Mouse (Mus musculus) cerebellum, postnatal 36 days (tissue): ENCODE measurements at regions not wholly inside any gene's neighbourhood (a gene's known extent, or its start where the extent isn't known, plus 50 kb on each side); places are given as distances from the start of the nearest gene placed in this dataset.

Experiments
- DNase-seq, 2 experiments: peaks; one replicate each; pipeline ENCODE4 v3.0.0; 2021 to 2022; ENCODE audit warnings: mixed read lengths in 2 of 2

DNA sequence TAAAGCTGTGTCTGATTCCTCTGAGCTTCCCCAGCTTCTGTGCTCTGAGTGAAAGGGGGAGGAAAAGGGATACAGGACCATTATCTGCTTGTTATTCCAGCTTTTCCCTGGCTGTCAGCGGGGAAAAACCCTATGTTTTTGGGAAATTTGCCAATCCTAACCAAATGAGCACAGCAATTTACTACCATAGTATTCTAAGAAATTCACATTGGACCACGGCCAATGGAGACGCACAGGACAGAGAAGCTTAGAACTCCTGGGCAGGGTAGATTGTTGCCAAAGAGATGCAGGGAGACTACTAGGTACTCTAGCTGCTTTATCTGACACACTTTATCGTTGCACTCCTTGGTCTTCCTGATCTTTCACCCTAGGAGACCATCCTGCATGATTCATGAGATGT, 303.2 kb downstream of the Olfm3 start:
- no peak for DNase-seq

DNA sequence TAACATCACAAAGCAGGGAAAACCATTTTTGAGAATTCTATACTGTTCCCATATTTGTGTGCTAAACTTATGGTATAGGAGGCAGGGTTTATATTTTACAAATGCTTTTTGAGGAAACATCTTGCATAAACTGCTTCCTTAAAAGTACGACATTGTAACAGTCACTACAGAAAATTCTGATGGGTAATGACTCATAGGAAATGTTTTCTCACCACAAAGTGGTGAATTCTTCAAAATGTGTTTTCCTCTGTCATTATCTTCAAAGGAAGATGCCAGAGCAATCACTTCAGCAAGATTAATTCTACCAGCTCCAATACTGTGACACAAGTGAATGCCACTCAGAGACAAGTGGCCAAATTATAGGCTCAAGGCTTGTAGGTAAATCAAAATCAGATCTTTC, 308.0 kb downstream of the Olfm3 start:
- no peak for DNase-seq

DNA sequence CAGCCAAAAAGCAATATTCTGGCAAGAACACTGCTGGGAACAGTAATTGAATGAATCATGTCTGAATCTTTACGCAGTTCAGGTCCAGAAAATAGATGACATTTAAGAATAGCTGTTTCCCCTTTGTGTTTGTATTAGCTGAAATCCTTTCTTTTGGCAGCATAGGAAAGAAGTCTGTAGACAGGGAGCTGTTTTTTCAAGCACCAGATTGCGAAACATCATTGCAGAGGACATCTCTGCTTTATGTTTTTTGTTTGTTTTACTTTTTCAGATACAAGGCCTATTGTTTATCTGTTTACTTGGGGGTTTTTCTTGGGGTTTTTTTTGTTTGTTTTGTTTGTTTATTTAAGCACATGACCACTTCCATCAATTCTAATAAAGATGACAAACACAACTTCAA, 309.6 kb downstream of the Olfm3 start:
- DNase-seq = no peak

DNA sequence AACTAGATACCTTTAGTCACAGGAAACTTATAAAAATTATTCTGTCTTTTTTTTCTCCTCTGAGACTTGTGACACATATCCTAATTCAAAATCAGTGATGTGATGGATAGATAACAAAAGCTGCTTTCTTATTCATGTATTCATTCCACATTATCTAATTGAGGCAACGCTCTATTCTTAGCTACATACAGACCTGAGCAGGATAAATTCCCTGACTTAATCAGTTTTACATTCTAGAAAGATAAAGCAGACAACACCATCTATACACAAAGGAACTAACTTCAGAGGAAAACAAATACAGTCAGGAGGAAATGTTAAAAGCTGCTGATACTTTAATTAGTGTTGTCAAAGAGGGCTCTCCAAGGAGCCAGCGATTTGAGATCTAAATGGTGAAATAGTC, 336.6 kb downstream of the Olfm3 start:
- no peak for DNase-seq

DNA sequence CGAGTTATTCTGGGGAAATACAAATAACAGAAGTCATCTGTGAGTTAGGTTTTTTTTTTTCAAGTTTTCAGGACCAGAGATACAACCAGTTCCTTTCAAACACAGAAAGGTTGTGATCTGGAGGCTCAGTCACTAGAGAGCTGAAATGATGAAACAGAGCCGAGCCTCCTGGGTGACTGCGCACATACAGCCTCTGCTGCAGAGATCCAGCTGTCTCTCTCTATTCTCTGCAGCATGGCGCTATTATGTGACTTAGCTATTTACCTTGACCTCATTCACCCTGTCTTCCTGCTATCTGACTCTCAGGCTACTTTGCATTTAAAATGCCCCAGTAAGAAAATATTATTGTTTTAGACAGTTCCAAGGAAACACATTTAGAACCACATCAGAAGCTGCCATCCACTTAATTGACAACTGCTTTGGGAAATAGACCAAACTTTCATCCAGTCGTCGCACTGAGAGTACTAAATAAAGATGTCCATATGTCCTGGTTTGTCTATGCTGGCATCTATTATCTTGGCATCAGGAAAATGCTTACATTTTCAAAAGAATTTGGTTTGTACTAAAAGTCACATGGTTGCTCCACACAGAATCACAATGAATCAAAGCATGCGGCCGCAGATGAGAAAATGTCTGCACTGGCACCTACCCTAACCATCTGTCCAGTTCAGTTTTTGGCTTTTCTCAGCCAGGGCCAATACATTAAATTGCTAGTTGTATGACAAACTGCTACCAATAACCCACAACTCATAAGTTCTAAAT, 348.9 kb downstream of the Olfm3 start:
- DNase-seq = peak; percentile 5

DNA sequence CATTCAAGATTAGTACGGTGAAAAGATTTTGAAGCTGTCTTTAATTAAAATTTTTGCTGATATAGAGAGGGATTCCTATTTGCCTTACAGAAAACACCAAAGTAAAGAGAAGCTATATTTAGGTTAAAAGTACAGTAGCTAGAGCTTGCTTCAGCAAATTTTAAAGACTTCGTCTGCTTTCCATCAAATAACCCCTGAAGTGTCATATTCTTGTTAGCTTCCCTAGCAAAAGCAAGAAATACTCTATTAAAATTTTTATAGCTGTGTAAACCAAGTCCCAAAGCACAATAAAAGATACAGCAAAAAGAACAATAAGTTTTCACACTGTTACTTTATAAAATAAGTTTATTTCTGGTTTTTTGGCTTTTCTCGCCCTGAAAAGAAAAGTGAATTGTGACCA, 372.3 kb downstream of the Olfm3 start:
- DNase-seq = no peak

DNA sequence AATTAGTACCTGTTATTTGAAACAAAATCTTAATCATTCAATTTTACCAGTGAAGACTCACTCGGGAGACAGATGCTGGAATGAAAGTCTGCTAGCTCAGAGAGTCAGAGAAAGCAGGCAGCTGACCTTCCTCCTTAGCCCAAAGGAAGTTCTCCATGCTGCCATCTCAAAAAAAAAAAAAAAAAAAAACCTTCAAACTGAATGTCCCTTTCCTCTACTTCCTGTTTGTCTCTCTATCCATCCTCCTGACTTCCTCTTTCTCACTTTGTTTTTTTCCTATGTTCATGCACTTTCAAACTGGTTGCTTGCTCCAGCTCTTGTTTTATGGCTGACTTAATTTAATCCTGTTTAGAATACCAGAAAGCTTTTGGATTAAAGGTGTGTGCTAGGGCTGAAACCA, 377.4 kb downstream of the Olfm3 start:
- DNase-seq = no peak

DNA sequence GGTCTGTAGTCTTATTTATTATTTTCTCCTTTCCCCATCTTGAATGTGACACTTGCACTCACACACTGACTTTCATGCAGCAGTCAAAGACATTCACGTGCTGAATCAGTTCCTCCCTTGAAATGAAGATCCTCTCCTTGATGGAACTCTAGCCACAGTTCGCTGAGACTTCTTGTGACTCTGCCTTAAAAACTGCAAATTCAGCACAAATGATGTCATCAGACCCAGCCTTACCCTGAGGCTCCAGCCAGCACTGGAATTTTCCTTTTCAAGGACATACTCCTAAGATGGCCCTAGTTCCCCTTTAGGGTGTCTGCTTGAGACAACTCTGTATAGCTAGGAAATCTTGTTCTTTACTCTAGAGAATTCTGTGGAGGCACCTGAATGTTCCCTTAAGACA, 380.6 kb downstream of the Olfm3 start:
- no peak for DNase-seq
